Mouse (Mus musculus): ENCODE results near the gene 4931429L15Rik. TPM values are rescaled to one million over a fixed set of nuclear protein-coding genes. Genes with fewer than 3 reads are reported as not detected.
A peak's percentile ranks its signal among the peaks of the same experiment; 100 is the strongest.

The 4931429L15Rik gene
- polyA plus RNA-seq, 1 experiment: 0.42 TPM

DNA sequence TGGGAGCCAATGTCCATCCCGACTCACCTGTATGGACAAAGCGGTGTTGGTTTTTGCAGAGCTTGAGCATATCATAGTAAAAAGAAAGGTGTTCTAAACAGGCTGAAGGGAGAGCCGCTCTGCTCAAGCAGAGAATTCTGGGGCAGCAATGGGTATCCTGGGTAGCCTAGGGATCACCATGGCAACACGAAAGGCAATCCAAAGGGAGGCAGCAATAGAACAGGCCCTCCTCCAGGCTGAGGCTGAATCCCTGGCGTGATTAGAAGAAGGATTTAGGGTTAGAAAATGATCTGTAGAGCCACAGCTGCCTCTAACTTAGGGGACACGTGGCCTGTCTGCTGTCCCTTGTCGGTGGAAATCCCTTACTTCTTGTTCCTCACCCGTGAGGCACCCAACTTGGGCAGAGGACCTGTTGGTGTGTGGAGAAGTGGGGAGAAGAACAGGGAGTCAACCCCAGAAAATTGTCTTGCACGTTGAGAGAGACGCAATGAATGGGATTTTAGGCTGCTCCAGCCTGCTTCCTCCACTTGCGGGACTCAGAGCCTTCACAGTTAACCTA, 3.9 kb downstream of the 4931429L15Rik start:
- H3K4me1 ChIP-seq (ENCODE audit: control insufficient read depth, insufficient read depth, low read length): 0 out of 2 replicates have a peak, but pooled peaks cover 4% of the 10 kb centered on the region
- 0 out of 2 replicates have a peak overlapping the region, but pooled peaks have one; percentile 0 for H3K27ac ChIP-seq (ENCODE audit: insufficient read depth, low read length)
- no peak for TF ChIP-seq CTCF (IDR thresholded peaks at IDR 0.05; ENCODE audit: extremely low read depth, insufficient read depth, low read length)
- TF ChIP-seq POLR2A (IDR thresholded peaks at IDR 0.05; ENCODE audit: extremely low read depth, insufficient read depth, low read length): no peak
- H3K4me3 ChIP-seq (ENCODE audit: insufficient read depth, low read length): no peak overlapping the region

DNA sequence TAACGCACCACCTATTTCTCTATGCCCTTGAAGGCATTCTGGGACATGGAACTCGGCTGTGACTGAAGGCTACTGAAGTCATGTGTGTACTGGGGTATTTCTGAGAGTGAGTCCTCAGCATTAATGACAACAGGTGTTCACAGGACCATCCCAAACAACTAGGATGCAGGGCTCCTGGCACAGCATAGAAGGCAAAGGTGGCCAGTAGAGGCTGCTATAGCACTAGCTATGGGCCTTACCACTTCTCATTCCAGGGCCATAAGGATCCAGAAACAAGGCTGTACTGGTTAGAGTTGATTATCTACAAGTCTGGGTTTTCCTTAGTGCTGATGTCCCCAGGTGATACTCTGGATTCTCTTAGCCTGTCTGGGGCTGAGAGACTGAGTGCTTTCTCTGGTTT, 4.9 kb downstream of the 4931429L15Rik start:
- TF ChIP-seq POLR2A (IDR thresholded peaks at IDR 0.05; ENCODE audit: extremely low read depth, insufficient read depth, low read length) (no peak), CTCF (IDR thresholded peaks at IDR 0.05; ENCODE audit: extremely low read depth, insufficient read depth, low read length) (0 out of 2 replicates have a peak, but pooled peaks have one; percentile 23)
- 0 out of 2 replicates have a peak, but pooled peaks cover 4% of the 10 kb centered on the region for H3K4me1 ChIP-seq (ENCODE audit: control insufficient read depth, insufficient read depth, low read length)
- H3K4me3 ChIP-seq (ENCODE audit: insufficient read depth, low read length): no peak overlapping the region
- no peak overlapping the region for H3K27ac ChIP-seq (ENCODE audit: insufficient read depth, low read length)

DNA sequence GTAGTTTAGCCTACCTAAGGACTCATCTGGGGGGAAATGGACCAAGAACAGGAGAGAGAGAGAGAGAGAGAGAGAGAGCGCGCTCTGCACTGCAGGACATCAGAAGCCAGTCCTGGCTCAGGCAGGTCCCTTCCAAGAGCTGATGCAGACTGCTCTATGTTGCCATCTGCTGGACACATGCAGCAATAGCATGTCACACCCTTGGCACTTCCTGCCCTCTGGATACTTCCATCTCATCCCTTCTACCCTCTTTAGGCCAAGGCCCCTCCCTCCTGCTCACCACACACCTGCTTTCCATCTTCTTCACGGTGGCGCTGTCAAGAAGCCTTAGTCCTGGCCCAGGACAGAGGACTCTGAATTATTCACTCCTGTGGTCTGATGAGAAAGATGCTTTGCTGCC, 5.3 kb downstream of the 4931429L15Rik start:
- Histone ChIP-seq H3K4me3 (ENCODE audit: insufficient read depth, low read length) (no peak overlapping the region), H3K27ac (ENCODE audit: insufficient read depth, low read length) (no peak overlapping the region), H3K4me1 (ENCODE audit: control insufficient read depth, insufficient read depth, low read length) (0 out of 2 replicates have a peak, but pooled peaks cover 4% of the 10 kb centered on the region)
- TF ChIP-seq POLR2A (IDR thresholded peaks at IDR 0.05; ENCODE audit: extremely low read depth, insufficient read depth, low read length) (no peak), CTCF (IDR thresholded peaks at IDR 0.05; ENCODE audit: extremely low read depth, insufficient read depth, low read length) (peak; percentile 98)

DNA sequence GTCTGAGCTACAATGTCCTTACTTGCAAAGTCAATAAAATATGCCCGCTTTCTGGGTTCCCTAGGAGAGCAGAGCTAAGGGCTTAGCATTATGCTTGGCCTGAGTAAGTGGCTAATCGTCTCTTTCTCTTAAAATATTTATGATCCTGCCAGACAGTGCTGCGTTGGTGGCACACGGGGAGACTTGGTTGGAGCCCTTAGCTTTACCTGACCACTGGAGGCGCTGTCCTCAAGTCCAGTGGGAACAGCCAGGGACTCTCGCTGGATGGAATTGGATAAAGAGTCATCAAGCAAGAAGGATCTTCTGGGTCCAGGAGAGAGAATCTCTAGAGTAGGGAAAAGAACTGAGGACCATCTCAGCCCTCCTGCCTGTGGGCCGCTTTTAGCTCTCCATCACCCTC, 10.7 kb downstream of the 4931429L15Rik start:
- TF ChIP-seq POLR2A (IDR thresholded peaks at IDR 0.05; ENCODE audit: extremely low read depth, insufficient read depth, low read length): no peak
- peak; percentile 28; the same call in 1 of the 2 replicates for TF ChIP-seq CTCF (IDR thresholded peaks at IDR 0.05; ENCODE audit: extremely low read depth, insufficient read depth, low read length)
- Histone ChIP-seq H3K4me3 (ENCODE audit: insufficient read depth, low read length) (no peak overlapping the region), H3K27ac (ENCODE audit: insufficient read depth, low read length) (no peak overlapping the region), H3K4me1 (ENCODE audit: control insufficient read depth, insufficient read depth, low read length) (no peaks in the 10 kb centered on the region)

DNA sequence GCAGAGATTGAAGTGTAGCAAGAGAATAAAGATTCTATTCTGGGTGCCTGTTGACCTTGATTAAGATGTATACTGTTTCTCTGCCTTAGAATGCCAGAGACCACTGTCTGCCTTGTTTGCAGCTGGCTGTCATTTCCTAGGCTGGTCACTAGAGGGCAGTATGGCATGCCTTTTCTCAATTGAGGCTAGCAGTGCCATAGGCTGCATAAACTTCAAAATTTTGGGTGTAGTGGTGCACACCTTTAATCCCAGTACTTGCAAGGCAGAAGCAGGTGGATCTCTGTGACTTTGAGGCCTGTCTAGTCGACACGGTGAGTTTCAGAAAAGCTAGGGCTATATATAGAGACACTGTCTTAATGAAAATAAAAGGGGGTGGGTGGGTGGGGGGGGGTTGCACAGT, 17.6 kb downstream of the 4931429L15Rik start:
- Histone ChIP-seq H3K4me3 (ENCODE audit: insufficient read depth, low read length) (no peak overlapping the region), H3K4me1 (ENCODE audit: control insufficient read depth, insufficient read depth, low read length) (no peaks in the 10 kb centered on the region), H3K27ac (ENCODE audit: insufficient read depth, low read length) (no peak overlapping the region)
- TF ChIP-seq CTCF (IDR thresholded peaks at IDR 0.05; ENCODE audit: extremely low read depth, insufficient read depth, low read length) (peak; percentile 99), POLR2A (IDR thresholded peaks at IDR 0.05; ENCODE audit: extremely low read depth, insufficient read depth, low read length) (no peak)

DNA sequence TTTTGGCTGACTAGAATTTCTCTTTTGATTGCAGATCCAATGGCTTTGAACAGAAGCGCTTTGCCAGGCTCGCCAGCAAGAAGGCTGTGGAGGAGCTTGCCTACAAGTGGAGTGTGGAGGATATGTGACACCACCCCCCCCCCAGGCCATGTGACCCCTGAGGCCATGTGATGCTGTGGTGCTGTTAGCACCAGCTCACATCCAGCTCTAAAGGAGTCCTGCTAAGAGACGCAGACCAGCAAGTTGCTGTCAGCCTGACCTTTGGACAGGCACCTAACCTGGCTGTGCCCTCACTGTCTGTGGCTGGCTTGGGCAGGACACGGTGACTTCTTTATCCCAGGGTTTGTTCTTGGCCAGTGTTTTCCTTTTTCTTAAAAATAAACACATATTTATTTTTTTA, 21.4 kb downstream of the 4931429L15Rik start:
- no peak for TF ChIP-seq POLR2A (IDR thresholded peaks at IDR 0.05; ENCODE audit: extremely low read depth, insufficient read depth, low read length)
- no peak for TF ChIP-seq CTCF (IDR thresholded peaks at IDR 0.05; ENCODE audit: extremely low read depth, insufficient read depth, low read length)
- Histone ChIP-seq H3K4me3 (ENCODE audit: insufficient read depth, low read length) (no peak overlapping the region), H3K4me1 (ENCODE audit: control insufficient read depth, insufficient read depth, low read length) (no peaks in the 10 kb centered on the region), H3K27ac (ENCODE audit: insufficient read depth, low read length) (no peak overlapping the region)

DNA sequence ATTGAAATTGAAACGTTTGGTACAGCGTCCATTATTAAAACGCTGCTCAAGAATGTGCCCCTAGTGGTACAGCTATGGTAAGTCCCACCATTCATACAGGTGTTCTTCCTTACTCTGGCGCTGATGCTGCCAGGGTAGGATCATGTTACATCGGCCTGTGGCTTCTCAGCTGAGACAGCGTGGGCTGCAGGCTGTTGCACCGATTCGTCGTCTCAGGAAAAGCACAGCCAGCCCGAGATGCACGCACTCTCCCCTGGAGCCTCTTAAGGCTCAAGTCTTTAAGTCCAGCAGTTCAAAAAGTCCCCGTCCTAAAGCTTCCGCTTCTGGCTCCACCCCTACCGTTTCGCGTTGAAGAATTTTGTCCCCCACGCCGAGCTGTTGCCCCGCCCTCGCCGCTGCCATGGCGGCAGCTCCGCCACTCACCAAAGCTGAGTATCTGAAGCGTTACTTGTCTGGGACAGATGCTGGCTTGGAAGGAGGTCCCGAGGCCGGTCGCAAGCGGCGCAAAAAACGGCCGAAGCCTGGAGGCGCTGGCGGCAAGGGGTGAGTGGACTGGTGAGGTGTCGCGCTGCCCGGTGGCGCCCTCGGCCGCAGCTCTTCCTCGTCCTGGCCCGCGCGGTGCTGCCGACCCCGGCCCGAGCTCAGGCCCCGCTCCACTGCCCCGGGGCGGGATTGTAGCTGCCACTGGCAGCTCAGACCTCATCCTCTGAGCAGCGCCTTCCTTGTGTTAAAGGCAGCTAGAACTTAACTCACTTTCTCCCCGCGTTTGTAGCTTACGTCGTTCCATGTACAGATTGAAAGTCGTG, 37.0 kb downstream of the 4931429L15Rik start, which contains the start of gene Bud13:
Bud13 (plus strand) TSS at position 378 of the 806 bp plus-strand sequence.
- Histone ChIP-seq H3K4me3 (ENCODE audit: insufficient read depth, low read length) (peak within 1 kb of the TSS; percentile 74), H3K4me1 (ENCODE audit: control insufficient read depth, insufficient read depth, low read length) (peaks cover 1% of the 10 kb centered on the region; the same call in 1 of the 2 replicates), H3K27ac (ENCODE audit: insufficient read depth, low read length) (no peak within 1 kb of the TSS)
- TF ChIP-seq CTCF (IDR thresholded peaks at IDR 0.05; ENCODE audit: extremely low read depth, insufficient read depth, low read length) (peak; percentile 38), POLR2A (IDR thresholded peaks at IDR 0.05; ENCODE audit: extremely low read depth, insufficient read depth, low read length) (peak; percentile 80)

DNA sequence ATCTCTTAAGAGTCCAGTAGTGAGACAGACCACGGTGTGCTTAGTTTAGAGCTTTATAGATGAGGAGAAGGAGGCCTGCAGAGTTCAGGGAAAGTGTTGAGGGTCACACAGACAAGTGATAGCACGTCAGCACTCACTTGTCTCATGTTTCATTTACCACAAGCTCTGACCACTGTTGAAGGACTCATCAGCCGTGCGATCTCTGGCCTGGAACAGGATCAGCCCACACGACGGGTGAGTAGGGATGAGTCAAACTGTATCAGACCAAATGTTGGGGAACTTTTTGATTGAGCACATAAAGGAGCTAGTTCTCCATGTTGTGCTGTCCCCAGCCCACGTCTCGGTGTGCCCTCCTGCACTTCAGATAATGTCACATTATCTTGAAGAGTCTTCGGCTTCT, 45.3 kb downstream of the 4931429L15Rik start:
- Histone ChIP-seq H3K4me1 (ENCODE audit: control insufficient read depth, insufficient read depth, low read length) (no peaks in the 10 kb centered on the region), H3K4me3 (ENCODE audit: insufficient read depth, low read length) (no peak overlapping the region)

DNA sequence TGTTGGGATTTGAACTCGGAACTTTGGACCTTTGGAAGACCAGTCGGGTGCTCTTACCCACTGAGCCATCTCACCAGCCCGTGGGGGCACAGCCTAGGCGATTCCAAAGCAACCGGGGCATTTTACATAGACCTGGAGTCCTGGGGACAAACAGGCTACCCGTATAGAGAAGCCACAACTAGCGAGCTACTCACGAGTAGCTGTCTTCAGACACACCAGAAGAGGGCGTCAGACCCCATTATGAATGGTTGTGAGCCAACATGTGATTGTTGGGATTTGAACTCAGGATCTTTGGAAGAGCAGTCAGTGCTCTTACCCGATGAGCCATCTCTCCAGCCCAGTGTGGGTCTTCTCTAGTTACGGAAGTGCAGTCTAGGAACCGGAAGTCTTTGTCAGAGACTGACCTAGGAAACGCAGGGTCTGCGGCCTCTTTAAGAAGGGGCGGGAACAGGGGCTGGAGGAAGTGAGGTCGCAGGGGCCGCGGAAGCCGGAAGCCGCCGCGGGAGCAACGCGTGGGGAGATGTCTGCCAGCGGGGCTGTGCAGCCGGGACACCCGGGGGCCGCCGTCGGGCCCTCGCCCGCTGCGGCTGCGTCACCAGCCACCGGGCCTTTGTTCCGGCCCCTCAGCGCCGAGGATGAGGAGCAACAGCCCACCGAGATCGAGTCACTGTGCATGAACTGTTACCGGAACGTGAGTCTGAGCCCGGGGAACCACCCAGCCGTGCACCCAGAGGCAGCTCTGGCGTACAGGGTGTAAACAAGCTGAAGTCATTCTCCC, 46.9 kb downstream of the 4931429L15Rik start, which contains the start of gene Zpr1:
Zpr1 (plus strand) TSS at position 388 of the 778 bp plus-strand sequence.
- Histone ChIP-seq H3K27ac (ENCODE audit: insufficient read depth, low read length) (0 out of 2 replicates have a peak within 1 kb of the TSS, but pooled peaks have one; percentile 1), H3K4me1 (ENCODE audit: control insufficient read depth, insufficient read depth, low read length) (no peaks in the 10 kb centered on the region), H3K4me3 (ENCODE audit: insufficient read depth, low read length) (peak within 1 kb of the TSS; percentile 66)
- TF ChIP-seq CTCF (IDR thresholded peaks at IDR 0.05; ENCODE audit: extremely low read depth, insufficient read depth, low read length) (no peak), POLR2A (IDR thresholded peaks at IDR 0.05; ENCODE audit: extremely low read depth, insufficient read depth, low read length) (no peak; the same call in none of the 2 replicates)

More for the DNA sequence above, 45.3 kb downstream of the 4931429L15Rik start:
- H3K27ac ChIP-seq (ENCODE audit: insufficient read depth, low read length): no peak overlapping the region
- TF ChIP-seq CTCF (IDR thresholded peaks at IDR 0.05; ENCODE audit: extremely low read depth, insufficient read depth, low read length) (no peak), POLR2A (IDR thresholded peaks at IDR 0.05; ENCODE audit: extremely low read depth, insufficient read depth, low read length) (no peak)

All from cortical plate, adult 2 months (tissue).